Mouse (Mus musculus) heart, adult 9 months (tissue): ENCODE results near the gene Fam186b.
A peak's percentile ranks its signal among the peaks of the same experiment; 100 is the strongest.

Experiments
- DNase-seq, 2 experiments: peaks; one replicate each; pipeline ENCODE4 v3.0.0; 2022; ENCODE audit warnings: low spot score in 2 of 2

Gene Fam186b

DNA sequence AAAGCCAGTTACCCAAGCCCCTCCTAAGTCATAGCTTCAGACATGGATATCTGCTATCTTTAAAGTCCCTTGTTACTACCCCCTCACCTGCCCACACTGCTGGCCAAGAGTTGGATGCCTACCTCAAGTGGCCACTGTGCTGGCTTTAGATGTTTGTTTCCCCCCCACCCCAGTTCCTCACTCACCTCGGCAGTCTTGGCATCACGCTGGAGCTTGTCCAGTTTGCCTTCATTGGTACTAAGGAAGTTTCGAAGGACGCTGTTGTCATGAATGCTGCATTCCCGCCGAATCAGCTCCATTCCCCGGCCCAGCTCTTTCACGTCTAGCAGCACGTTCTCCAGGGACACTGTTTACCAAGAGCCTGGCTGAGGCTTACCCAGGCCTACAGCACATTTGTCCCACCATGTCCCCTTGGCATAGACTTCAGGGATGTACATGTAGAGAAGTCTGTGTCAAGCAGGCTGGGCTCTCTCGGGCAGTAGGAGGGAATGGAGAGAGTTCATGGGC lies 24.5 kb upstream of the Fam186b start:
- DNase-seq: no peak

DNA sequence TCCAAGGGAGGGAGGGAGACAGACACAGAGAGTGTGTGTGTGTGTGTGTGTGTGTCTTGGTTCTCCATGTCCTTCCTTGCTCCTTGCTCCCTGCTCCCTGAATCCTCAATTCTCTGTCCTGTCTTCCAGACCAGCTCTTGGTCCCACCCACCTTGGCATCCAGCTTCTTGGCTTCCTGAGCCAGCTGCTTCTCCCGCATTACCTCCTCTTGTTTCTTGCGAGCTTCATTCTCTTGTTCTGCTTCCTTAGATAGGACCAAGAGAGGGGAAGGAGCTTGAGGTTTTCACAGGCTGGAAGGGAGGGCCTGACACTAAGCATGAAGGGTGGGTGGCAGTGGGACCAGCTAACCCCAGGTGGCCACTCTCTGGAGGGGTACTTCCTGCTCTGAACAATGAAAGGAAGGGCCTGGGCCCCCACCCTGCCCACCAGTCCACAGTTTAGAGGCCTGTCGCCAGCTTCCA lies 23.8 kb upstream of the Fam186b start:
- peak in 1 of 2 experiments; percentile 49 for DNase-seq

DNA sequence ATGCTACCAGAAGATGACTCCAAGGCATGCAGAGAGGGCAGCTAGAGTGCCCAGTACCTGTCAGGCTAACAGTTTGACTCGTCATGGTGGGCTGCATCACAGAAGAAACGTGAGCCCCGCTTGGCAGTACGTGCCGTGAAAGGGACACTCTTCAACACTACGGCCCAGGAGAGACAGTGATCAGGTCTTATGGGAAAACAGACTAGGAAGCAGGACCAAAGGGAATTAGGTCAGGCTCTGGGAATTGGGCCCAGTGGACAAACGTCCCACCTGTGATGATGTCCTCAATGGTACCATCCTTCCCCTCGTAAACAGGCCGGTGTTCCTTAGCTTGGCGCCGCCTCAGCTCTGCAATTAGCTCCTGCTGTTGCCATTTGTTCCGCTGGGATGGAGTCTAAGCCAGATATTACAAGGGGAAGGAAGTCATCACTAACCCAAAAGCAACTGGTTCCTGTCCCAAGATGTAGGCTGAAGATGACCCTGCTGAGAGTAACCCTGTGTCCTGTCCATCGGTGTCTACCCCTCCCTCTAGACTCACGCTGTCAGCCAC lies 23.2 kb upstream of the Fam186b start:
- no peak for DNase-seq

DNA sequence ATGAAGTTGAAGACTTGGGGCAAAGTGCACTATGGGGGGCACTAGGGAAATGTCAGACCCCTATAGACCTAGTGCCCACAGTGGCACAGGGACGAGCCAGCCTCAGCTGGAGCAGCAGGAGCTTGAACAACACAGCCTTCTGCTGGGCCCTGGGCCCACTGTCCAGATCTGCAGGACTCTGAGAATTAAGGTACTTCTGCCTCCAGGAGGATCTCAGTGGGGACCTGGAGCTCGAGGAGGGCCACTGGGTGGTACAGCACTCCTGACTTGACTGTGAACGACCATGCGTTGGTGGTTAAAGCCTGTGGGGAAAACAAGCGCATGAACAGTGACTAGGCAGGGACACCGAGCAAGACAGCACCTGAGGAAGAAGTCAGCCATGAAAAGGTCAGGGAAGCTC lies 22.4 kb upstream of the Fam186b start:
- no peak for DNase-seq

DNA sequence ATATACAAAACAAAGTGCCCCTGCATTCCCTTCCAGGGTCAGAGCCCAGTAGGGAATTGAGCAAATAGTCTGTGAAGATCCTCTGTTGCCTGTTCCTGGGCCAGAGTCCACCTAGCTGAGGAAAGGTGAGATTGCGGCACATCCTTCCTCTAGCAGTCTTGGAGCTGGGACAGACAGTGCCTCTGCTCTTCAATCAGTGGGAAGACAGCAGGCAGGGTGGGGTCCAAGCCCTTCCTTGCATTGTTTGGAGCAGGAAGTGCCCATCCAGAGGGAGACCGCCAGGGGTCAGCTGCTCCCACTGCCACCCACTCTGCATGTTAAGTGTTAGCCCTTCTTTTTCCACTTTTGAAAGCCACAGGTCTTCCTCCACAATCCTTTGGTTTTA lies 21.6 kb upstream of the Fam186b start:
- DNase-seq: peak; percentile 69 to 87

DNA sequence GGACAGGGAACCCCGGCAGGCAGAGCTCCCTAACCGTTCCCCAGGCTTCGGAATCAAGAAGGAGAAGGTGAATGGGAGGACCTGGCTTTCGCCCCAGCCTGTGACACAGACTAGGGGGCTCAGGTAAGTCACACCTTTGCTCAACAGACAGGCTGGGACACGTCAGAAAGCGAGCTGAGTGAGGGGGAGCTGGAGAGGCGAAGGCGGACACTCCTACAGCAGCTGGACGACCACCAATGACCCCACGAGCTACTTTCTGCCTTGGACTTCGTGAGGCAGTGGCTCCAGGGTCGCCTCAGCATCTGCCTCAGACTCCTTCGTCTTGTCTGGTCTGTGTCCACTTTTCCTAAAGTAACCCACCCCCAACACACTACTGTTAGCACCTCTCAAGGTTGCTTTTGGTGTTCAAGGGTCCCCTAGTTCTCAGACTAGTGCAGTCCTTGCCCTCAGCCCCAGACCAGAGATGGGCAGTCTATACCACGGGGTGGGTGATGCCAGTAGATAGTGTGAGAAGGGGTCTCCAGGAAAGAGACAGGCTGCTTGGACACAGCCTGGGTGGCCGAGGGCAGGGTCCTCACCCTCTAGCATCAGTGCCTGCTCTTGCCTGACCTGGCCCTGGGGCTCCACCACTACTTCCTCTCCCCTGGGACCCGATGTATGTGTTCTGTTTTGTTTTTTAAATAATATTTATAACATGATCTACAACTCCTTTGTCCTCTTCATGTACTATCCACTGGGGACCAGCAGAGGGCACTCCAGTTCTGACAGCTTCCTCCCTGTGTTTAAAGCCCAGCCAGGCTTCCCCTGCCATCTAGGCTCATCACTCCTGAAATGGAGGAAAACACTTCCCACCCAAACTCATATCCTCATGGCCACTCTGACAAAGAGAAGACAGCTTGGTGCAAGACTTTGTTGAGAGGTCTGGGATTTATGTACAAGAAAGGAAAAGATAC lies 20.9 kb upstream of the Fam186b start:
- peak; percentile 74 to 85 for DNase-seq

DNA sequence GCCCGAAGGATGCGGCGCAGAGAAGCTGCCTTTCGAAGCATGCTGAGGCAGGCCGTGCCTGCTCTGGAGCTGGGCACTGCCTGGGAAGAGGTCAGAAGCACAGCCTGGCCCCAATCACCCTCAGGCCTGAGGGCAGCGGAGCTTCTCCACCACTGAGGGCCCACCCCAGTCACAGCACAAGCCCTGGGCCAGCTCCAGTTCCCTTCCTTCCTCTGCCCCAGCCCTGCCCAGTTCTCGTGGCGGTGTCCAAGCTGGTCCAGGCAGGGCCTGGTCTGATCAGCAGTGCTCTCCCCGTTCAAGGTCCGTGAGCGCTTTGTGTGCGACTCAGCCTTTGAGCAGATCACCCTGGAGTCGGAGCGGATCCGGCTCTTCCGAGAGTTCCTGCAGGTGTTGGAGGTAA lies 19.2 kb upstream of the Fam186b start:
- no peak for DNase-seq

DNA sequence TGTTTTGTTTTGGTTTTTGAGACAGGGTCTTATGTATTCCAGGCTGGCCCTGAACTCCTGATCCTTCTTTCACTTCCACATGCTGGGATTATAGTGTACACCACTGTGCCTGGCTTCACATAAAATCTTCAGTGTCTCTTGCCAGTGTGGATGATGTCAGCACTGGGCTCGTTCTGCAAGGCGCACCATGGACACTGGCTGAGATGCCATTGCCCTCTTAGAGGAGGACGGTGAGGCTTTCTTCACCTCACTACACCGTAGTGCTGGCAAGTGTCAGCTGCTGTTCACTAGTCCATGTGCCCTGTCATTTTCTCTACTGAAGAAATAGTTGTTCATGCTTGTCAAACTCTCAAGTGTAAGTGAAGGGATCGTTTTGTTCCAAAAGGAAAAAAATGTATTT lies 14.9 kb upstream of the Fam186b start:
- no peak for DNase-seq

DNA sequence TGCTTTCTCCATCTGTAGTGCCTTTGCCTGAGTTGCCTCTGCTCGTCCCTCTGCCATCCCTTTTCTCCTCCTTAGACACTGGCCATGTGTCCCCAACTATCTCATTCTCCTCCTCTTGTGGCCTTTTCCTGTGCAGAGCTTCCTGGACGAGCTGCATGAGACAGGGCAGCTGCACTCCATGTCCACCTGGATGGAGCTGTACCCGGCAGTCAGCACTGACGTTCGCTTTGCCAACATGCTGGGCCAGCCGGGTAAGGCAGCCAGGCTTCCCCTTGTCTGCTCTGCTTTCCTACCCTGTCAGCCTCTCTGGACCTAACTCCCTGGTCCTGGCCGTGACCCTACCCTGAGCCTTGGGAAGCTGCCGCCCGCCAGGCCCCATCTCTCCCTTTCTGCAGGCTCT lies 13.9 kb upstream of the Fam186b start:
- no peak for DNase-seq

DNA sequence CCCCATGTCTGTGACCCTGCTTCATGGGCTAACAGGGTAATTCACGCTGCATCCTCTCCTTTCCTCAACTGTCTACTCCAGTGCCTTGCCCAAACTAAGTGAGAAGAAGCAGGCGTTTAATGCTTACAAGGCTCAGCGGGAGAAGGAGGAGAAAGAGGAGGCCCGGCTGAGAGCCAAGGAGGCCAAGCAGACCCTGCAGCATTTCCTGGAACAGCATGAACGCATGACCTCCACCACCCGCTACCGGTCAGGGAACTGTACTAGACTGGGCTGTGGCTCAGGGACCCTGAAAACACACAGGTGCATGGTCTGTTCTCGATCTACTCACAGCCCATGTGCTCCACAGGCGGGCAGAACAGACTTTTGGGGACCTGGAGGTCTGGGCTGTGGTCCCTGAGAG lies 11.8 kb upstream of the Fam186b start:
- no peak for DNase-seq

DNA sequence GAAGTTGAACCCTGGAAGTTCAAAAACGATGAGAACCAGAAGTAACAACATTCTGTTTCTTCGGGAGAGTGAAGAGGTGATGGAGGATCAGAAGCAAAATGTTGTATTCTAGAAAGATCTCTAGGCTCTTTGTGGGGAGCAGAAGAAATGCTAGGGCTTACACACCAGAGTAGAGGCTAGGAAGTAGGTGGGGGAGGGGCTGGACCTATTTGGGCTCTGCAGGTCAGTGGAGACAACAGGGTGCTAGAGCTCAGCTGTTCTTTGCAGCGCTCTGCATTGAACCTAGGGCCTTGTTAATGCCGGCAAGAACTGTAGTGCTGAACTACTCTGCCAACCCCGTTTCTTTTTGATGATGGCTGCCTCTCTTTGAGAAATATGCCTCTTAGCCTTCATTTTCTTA lies 525 bp upstream of the Fam186b start:
- no peak for DNase-seq

DNA sequence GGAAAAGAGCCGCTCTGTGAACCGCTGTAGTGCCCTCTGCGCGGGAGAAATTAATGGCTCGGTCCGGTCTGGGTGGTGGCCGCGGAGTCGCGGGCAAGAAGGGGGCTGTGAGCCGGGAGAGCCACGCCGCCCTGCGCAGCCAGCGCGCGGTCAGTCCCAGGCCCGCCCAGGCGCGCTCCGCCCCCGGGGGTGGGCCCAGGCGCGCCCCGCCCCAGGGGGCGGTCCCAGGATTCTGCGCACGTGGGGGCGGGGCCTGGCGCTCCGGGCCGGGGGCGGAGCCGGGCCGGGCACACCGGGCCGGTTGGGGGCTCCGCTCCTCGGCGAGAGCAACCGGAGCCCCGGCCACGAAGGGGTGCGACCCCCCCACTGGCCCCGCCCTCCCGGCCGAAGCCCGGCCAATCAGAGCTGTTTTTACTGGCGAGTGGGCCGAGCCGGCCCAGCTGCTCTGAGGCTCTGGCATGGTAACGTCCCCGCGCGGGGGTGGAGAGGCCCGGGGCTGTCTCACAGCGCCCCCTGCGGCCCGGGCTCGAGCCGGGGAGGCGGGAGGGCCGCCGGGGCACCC lies 794 bp downstream of the Fam186b start, which contains the start of gene Prpf40b:
Prpf40b (plus strand) TSS at position 275 of the 562 bp plus-strand sequence.
- DNase-seq: peak; percentile 95 to 96

DNA sequence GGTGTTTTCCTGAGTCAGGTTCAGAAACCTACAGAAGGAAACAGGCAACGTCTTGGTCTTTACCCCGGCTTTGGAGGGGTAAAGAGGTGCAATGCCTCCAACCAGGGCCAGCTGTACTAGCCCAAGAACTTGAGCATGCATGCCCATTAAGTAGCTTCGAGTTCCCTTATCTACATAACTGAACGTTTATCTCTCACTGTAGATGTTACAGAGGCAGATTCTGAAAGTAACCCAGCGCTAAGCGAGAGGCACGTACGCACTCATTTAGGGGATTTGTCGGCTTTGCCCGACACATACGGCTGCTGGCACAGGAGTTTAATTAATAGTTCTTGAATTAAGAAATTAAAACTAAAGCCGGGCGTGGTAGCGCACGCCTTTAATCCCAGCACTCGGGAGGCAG lies 1.4 kb downstream of the Fam186b start:
- DNase-seq: no peak

DNA sequence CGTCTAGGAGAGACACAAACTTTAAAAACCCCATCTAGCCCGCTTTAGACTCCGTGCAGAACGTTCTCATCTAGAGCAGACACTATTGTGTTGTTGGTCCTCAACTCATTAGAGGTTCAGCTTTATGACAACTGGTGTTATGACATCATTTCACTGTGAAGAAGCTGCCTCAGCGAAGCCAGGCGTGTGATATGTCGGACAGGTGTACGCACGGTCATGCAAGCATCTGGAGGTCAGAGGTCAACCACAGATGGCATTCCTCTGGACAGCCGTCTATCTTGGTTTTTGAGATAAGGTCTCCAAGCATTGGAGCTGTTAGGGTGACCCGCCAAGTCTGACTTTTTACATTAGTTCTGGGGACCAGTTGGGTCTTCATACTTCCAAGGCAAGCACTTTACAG lies 5.1 kb downstream of the Fam186b start:
- DNase-seq: no peak

DNA sequence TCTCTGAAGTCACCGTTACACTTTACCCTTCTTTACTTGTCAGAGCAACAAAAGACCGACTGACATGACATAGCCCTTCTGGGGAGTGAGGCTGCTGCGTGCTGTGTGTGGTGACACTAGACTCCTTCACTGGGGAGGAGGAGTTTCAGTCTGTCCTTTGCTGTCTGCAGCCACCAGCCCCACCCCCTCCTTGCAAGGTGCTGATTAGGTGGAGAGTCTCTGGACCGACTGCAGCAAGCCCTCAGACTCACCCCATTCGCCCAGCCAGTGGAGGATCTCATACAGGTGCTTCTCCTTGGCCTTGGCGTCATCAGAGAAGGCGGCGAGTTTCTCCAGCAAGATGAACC lies 10.5 kb downstream of the Fam186b start:
- no peak for DNase-seq

DNA sequence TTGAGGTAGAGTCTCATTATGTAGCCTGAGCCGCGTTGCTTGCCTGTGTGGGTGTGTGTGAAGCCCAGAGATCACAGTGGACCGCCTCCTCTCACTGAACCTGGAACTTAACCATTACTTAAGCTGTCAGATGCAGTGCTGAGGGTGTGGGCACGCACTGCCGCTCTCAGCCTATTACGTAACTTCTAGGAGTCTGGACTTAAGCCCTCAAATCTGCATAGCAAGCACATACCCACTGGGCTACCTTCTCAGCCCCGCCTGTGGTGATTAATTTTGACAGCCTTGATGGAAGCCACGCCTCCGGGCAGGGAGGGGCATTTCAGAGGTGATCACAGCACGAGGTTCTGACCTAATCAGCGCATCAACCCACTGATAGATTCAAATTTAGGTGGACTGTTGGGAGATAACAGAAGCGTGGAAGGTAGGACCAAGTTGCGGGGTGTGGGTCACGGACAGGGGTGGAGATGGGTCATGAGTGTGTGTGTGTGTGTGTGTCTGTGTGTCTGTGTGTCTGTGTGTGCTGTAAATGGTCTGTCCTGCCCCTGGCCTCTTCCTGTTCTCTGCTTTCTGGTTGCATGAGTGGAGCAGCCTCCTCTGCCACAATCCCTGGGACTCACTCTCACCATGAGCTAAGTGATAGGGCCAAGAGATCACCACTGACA lies 11.0 kb downstream of the Fam186b start:
- no peak for DNase-seq

DNA sequence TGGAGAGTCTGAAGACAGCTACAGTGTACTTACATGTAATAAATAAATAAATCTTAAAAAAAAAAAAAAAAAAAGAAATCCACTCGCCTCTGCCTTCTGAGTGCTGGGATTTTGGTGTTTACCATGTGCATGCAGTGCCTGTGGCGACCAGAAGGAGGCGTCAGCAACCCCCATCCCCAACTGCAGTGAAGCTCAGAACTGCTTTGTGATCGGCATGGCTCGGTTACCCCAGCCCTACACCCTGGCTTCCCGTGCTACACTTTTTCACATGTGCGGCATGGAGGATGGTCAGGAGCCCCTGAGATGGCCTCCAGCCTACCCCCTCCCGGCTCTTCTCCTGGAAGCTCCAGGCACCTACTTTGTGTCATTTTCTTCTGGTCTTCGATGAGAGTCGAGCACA lies 12.2 kb downstream of the Fam186b start:
- DNase-seq: no peak

DNA sequence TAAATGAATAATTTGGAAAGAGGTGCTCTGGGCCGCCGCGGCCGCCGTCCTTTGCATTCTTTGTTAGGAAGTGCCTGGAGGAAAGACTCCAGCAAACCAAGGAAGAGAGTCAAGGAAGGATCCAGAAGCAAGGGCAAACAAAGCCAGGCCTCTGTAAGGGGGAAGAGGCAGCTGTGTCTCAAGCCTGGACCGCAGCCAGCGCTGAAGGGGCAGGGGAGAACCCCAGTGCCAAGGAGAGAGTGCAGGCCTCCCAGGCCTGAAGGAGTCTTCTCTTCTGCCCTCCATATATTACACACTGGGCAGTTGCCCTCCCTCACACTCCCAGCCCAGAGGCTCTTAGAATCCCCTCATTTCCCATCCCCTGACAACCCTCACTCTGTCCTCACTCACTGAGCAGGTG lies 17.4 kb downstream of the Fam186b start:
- DNase-seq: no peak

DNA sequence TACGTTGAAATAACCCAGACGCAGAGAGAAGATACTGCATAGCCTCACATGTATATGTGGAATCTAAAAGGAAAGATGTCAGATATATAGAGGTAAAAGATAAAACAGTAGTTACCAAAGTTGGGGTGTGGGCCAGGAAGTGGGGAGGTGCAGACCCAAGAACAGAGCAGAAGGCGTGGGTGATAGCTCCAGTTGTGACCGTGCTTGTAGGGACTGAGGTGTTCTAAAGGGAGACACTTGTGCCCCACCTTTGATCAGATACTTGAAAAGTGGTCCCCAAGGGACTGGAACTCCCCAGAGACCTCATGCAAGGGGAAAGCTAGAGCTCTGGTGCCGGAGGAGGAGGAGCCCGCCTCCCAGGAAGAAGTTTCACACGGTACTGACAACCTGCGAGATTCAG lies 19.6 kb downstream of the Fam186b start:
- DNase-seq: no peak

DNA sequence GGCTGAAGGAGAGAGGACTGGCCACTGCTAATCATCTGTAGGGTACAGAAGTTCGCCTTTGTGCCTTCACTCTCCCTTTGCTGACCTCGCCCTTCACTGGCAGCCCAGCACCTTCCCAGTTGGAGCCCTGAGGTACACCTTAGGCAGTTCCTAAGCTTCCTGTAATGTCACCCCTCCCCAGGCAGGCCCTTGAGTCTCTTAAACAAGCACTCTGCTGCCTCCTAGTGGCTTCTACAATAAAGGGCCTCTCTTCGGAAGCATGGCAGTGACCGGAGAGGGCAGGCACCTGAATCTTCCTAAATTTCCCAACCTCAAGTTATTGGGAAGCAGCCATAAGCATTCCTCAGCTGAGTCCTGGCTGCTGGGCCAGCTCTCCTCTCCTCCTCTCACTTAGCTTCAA lies 30.0 kb downstream of the Fam186b start:
- DNase-seq: peak; percentile 63 to 68

DNA sequence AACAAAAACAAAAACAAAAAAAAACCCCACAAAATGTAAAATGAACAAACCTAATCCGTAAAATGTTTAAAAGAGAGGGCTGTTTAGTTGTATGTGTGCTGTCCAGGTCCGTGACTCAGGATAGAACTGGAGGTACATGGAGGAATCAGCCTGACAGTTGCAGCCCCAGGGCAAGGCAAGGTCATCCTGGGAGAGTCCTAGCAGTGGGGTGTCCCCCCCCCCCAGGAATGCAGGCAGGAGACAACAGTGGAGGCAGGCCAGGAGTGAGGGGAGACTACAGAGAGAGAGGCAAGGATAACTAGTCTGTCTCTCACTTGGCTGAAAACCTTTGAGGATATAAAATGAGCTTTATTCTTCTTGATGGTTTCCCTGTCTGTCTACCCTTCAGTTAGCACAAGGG lies 31.3 kb downstream of the Fam186b start:
- no peak for DNase-seq

DNA sequence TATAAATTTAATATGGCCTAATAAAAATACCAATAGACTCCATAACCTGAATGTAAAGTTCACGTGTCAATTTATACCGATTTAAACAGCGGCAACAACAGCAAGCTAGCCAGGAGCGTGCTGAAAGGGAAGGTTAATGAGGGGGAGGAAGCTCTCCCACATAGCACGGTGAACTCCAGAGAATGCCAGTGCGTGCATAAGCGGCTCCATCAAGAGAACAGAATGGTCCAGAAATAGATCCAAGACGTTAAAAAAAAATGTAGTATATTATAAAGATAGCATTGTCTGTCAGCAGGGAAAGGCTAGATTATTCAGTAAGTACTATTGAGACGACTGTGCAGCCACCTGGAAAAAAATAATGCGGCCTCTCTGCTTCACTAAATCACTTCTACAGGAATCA lies 33.0 kb downstream of the Fam186b start:
- DNase-seq: no peak
